Mouse (Mus musculus) left cerebral cortex, postnatal 14 days (tissue): ENCODE results near the gene Zpbp. TPM values are rescaled to one million over a fixed set of nuclear protein-coding genes. Genes with fewer than 3 reads are reported as not detected.

ENCODE experiments used
- DNase-seq, 2 experiments: peaks; one replicate each; pipeline ENCODE4 v3.0.0; 2021 to 2022; ENCODE audit warnings: low spot score in 2 of 2, mixed read lengths in 1 of 2
- intact Hi-C: fragments of 180-260 bp; cut with DNase I; formaldehyde crosslinking; loops from one replicate; pipeline ENCODE4 v1.15.1; 2025
- long read RNA-seq, 2 experiments: library from polyadenylated mRNA; stranded (forward); transcript quantifications; one replicate each; pipeline ENCODE4 v2.0.0; 2021
- total RNA-seq, 2 experiments: library from RNA; stranded (reverse); gene quantifications; 2 replicates each; pipeline ENCODE4 v1.2.3; 2021

Gene Zpbp
- total RNA-seq, result 1 to 10 TPM; 1.2 to 1.4 TPM
- long read RNA-seq, experiment 1, full-length matches to known transcripts, result 1 of 1 reads
- long read RNA-seq, experiment 1, partial matches to known transcripts, result 0 of 1 reads
- long read RNA-seq, experiment 1, other reads (novel, unspliced or antisense), result 0 of 1 reads
- long read RNA-seq, experiment 2, partial matches to known transcripts, result 0 of 2 reads
- long read RNA-seq, experiment 2, other reads (novel, unspliced or antisense), result 2 of 2 reads

DNA sequence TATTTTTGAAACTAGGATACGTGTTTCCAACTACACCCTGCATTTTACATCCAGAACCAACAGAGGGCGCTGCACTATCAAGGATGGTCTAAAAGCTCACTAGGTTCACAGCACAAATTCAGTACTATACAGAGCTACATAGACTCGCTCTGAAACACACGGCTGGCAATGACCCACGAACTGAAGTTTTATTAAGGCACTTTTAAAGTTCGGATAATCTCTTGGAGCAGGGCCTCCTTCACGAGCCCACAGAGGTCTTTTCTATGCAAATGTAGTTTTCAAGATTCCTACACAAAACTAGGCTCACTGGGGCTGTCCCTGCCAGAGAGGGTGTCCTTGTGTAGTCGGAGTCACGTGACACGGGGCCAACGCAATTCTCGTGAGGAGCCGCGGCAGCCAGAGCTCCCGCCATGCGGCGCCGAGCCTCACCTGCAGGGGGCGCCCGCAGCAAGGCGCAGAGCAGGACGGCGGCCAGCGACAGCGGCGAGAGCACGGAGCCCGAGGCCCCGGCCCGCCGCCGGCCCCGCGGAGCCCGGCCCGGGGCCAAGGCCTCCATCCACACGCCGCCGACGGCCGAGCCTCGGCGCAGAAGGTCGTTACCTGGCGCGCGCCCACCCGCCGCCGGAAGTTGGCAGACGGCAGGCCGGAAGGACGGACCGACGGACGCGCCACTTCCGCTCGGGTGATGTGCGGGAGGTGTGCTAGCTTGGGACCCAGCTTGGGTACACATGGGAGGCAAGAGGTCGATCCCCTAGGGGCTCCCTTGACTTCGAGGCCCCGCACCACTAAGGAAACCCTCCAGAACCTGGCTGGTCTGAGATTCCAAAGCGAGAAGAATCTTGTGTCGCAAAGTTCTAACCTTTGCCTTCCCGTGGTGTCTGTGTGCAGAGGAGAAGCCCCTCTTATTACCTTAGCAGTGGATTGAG lies at the start of gene Zpbp, which contains the start of gene Spata48:
Gene Zpbp, minus strand, starts transcription at position 774 of the 926 bp plus-strand sequence.
Gene Spata48, plus strand, starts transcription at position 460 of the 926 bp plus-strand sequence.
- DNase-seq, result peak; percentile 90 to 95
- intact Hi-C loops, result loop anchor here (1.0 kb wide), 1 partner anchor 326 kb away; no protein-coding TSS in a partner anchor

DNA sequence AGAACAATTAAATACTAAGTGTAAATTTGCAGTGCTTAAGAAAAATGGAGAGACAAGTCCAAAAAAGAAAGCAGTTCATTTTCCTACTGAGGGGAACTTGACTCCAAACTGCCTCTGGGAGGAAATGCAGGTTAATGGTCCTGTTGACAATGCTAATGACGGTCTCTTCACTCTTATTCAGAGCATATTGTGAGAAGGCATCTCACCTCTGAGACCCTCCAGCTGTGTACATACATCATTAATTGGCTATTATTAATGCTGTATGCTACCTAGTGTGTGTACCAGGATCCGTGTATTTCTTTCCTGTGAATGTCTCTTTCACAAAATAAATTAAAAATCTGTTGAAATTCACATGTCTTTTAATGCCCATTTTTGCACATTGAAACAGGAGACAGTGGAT lies 47.2 kb upstream of the Zpbp start:
- intact Hi-C loops, result no loop called here
- DNase-seq, result no peak

GRCm38 (mm10) chr11:11506187-11506586 lies 44.0 kb upstream of the Zpbp start:
- DNase-seq, result no peak
- intact Hi-C loops, result no loop called here

- intact Hi-C loops, result loop anchor here (2.0 kb wide), 1 partner anchor 289 kb away; no protein-coding TSS in a partner anchor
- peak; percentile 15 to 43 for DNase-seq
Observed at GRCm38 (mm10) chr11:11499944-11500343, 37.7 kb upstream of the Zpbp start.

DNA sequence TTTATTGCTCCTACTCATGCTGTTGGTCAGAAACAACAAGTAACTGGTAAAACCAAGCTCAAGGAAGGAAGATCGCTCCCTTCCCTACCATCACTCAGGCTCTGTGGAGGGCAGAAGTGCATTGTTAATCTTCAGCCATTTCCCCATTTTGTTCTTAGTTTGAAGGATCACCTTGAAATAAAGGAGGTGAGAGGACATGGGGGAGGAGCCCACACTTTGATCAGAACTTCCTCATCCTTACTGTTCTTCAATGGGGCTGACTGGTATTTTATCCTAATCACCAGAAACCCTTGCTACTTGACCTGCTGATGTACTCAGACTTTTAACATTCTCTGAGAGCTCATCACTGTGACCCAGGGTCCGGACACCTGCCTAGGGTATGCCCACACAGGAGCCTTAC lies 33.5 kb upstream of the Zpbp start:
- intact Hi-C loops, result no loop called here
- no peak for DNase-seq

DNA sequence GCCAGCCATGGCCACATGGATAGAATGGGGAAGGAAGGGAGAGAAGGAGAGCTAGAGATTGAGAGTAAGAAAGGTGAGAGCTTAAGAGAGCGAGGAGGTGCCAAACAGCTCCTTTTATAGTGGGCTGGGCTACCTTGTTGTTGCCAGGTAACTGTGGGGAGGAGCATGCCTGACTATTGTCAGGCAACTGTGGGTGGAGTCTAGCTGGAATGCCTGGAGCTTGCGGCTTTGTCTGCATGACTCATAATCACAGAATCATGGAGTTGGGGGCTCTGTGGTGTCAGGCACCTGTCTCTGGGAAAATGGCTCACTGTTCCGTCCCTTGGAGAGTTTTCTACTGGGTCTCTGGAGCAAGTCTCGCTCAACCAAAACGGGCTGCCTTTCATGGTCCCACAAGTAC lies 29.8 kb upstream of the Zpbp start:
- intact Hi-C loops, result no loop called here
- no peak for DNase-seq

DNA sequence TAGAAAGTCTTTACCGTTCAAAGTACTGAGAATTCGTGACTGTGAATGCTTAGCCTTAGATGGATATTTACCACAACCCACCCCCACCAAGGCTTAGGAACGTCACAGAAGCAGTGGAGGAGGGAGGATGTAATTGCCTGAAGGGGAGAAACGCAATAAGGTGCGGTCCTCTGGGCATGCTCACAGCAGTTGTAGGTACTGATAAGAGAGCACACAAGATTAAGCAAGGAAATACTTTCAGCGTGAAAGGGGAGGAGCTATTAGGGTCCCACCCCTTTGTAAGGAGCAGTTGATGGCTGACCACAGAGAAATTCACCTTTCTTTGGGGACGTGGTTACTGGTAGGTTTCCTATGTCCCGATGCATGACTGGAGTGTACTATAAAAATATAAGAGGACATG lies 22.2 kb upstream of the Zpbp start:
- intact Hi-C loops, result no loop called here
- no peak for DNase-seq

GRCm38 (mm10) chr11:11468924-11469323 lies 6.7 kb upstream of the Zpbp start:
- intact Hi-C loops, result no loop called here
- DNase-seq, result no peak

- no peak for DNase-seq
- intact Hi-C loops, result loop anchor here (1.0 kb wide), 1 partner anchor 326 kb away; no protein-coding TSS in a partner anchor
Observed at GRCm38 (mm10) chr11:11462561-11462890, 318 bp upstream of the Zpbp start.

- peak in 1 of 2 experiments; percentile 25 for DNase-seq
- intact Hi-C loops, result no loop called here
Observed at GRCm38 (mm10) chr11:11455037-11455436, 7.2 kb downstream of the Zpbp start.

GRCm38 (mm10) chr11:11417356-11417755 lies 44.9 kb downstream of the Zpbp start:
- DNase-seq, result no peak
- intact Hi-C loops, result no loop called here

GRCm38 (mm10) chr11:11414188-11414587 lies 48.0 kb downstream of the Zpbp start:
- intact Hi-C loops, result no loop called here

DNA sequence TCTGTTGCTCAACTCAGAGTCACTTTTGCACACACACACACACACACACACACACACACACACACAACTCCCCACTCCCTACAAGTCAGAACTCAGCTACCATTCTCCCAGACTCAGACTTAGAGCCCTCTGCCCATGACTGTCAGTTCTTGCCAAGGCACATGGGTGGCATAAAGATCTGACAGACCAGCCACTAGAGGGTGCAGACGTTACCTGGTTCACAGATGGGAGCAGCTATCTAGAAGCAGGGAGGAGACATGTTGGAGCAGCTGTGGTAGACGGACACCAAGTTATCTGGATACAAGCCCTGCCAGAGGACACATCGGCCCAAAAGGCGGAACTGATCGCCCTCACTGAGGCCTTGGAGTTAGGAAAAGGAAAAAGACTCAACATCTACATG lies 67.5 kb downstream of the Zpbp start:
- DNase-seq, result no peak
- intact Hi-C loops, result no loop called here

More at GRCm38 (mm10) chr11:11414188-11414587, 48.0 kb downstream of the Zpbp start:
- DNase-seq, result no peak

DNA sequence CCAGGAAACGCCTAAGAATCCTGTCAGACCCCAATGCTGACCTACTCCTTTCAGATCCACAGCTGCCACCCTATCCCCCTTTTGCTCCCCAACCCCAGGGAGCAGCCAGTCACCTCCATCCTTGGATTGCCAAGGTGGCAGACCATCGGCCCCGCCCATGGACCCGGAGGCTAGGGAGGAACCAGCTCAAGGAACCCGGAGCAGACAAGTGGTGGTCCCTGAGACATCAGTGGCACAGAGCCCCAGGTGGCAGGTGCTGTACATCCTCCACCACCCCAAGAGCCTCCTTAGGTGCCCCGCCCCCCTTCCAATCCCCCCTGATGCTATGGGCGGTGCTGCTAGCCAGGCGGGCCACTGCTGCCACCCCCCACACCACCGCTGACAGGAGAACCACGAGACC lies 69.0 kb downstream of the Zpbp start:
- DNase-seq, result no peak
- intact Hi-C loops, result no loop called here

- no peak for DNase-seq
- intact Hi-C loops, result no loop called here
Observed at GRCm38 (mm10) chr11:11371305-11371704, 90.9 kb downstream of the Zpbp start.

GRCm38 (mm10) chr11:11283512-11283911 lies 178.7 kb downstream of the Zpbp start:
- intact Hi-C loops, result no loop called here
- no peak for DNase-seq

GRCm38 (mm10) chr11:11280128-11280527 lies 182.1 kb downstream of the Zpbp start:
- no peak for DNase-seq

GRCm38 (mm10) chr11:11257348-11257747 lies 204.9 kb downstream of the Zpbp start:
- DNase-seq, result no peak

More at GRCm38 (mm10) chr11:11280128-11280527, 182.1 kb downstream of the Zpbp start:
- intact Hi-C loops, result no loop called here

DNA sequence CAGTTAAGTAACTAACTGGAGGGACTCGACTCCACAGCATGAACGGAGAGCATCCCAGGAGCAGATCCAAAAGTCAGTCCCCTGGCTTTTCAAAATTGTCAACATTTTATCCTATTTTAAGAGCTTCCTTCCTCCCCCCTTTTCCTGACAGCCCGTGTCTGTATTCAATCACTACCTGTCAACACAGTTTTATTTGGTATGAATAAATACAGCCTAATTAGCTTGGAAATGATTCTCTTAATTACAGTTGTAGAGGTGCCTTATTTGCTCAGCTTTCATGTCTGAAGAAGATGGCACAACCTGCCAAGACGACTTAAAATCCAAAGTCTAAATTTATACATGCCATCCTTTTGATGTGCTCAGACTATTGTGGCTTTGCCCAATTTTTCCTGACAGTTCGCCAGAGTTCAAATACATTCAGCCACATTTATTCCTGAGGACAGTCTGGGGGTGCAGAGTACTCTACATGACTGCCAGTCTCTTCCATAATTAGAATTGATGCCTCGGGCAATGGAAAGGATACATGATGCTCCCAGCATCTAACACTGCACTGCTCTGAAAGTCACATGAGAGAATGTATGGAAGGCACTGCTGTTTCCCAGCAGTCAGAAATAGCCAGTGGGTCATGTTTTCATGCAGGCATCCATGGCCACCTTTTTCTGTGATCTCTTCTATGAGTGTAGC lies 219.4 kb downstream of the Zpbp start:
- intact Hi-C loops, result no loop called here
- DNase-seq, result no peak

More at GRCm38 (mm10) chr11:11257348-11257747, 204.9 kb downstream of the Zpbp start:
- intact Hi-C loops, result no loop called here

DNA sequence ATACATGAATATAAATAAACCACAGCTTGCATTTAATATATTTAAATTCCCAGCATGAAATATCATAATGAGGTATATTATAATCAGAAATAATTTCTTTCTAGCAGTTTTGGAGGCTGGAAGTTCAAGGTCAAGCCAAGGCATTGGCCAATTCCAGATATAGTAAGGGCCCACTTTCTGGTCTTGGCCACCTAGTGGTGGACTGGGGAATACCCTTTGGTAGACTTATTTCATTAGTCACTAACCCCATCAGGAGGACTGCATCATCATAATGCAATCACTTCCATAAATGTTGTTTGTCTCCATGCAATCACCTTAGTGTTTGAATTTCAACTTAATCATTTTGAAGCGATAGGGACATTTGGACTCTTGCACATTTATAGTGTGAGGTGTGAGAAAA lies 222.9 kb downstream of the Zpbp start:
- DNase-seq, result no peak
- intact Hi-C loops, result no loop called here
